Mouse (Mus musculus) midbrain, embryonic 14.5 days (tissue): ENCODE measurements around the gene Vmn2r87. TPM values are rescaled to one million over a fixed set of nuclear protein-coding genes. Genes with fewer than 3 reads are reported as not detected.
A peak's percentile ranks its signal among the peaks of the same experiment; 100 is the strongest.
"Not testable (repeated sequence)": the region's sequence is repeated elsewhere in the genome, so short reads cannot be mapped to it uniquely, and the experiment has no call there.

Source experiments
- ATAC-seq: fragments of 200-750 bp; cut with Nextera tagmentation; 2 replicates; pipeline ENCODE4 v1.8.0; 2017; ENCODE audit warnings: moderate number of reproducible peaks, moderate library complexity; ENCODE audit not compliant: low FRiP score, low TSS enrichment
- DNase-seq: peaks from one replicate; pipeline ENCODE4 v3.0.0-alpha.2; 2015
- H3K27ac ChIP-seq: fragments of 300-500 bp; sonication (generic); replicated peaks from 2 replicates; pipeline ENCODE4 v1.5.1; 2014; ENCODE audit warnings: mild to moderate bottlenecking, low read depth, low read length, moderate library complexity
- H3K27me3 ChIP-seq: fragments of 300-500 bp; sonication (generic); 2 replicates; pipeline ENCODE4 v1.6.1; 2014; ENCODE audit warnings: low read length, control low read depth, mixed read lengths; ENCODE audit not compliant: control insufficient read depth, insufficient read depth
- H3K36me3 ChIP-seq: fragments of 300-500 bp; sonication (generic); 2 replicates; pipeline ENCODE4 v1.6.1; 2014; ENCODE audit warnings: low read length, control low read depth; ENCODE audit not compliant: control insufficient read depth, insufficient read depth
- H3K4me1 ChIP-seq: fragments of 300-500 bp; sonication (generic); 2 replicates; pipeline ENCODE4 v1.6.1; 2014; ENCODE audit warnings: mild to moderate bottlenecking, antibody characterized with exemption, low read length, control low read depth; ENCODE audit not compliant: control insufficient read depth, insufficient read depth
- H3K4me2 ChIP-seq: fragments of 300-500 bp; sonication (generic); 2 replicates; pipeline ENCODE4 v1.6.1; 2014; ENCODE audit warnings: mild to moderate bottlenecking, low read length, moderate library complexity
- H3K4me3 ChIP-seq: fragments of 300-500 bp; sonication (generic); replicated peaks from 2 replicates; pipeline ENCODE4 v1.5.1; 2014; ENCODE audit warnings: low read depth, low read length
- H3K9ac ChIP-seq: fragments of 300-500 bp; sonication (generic); replicated peaks from 2 replicates; pipeline ENCODE4 v1.6.1; 2014; ENCODE audit warnings: mild to moderate bottlenecking, low read length, moderate library complexity
- H3K9me3 ChIP-seq: fragments of 300-500 bp; sonication (generic); 2 replicates; pipeline ENCODE4 v1.6.1; 2016; ENCODE audit warnings: low read length, control low read depth, mixed read lengths; ENCODE audit not compliant: control insufficient read depth
- WGBS: fragments of 180-500 bp; shearing (Covaris S2); extraction: QIAGEN DNeasy Blood & Tissue Kit; methylation state at CpG from one replicate; pipeline ENCODE4 v1.1.7; 2014; 5-methylcytosine and 5-hydroxymethylcytosine counted together
- polyA plus RNA-seq: library from polyadenylated mRNA; unstranded; fragments of >200 nt; fragmentation: Nextera tagmentation; extraction: Ambion mirVana; gene quantifications from 2 replicates; pipeline ENCODE4 v1.2.1, GENCODE M21; 2014

Vmn2r87 gene
- 0.28 TPM in 1 of 2 replicates, not detected in the other for polyA plus RNA-seq

- DNase-seq (no peak), ATAC-seq (no peak)
- H3K36me3 ChIP-seq: no peaks in the 10 kb centered on the region
- H3K4me2 ChIP-seq: no peak within 1 kb of the TSS
- no peak within 1 kb of the TSS for H3K4me3 ChIP-seq
- H3K27me3 ChIP-seq: no peaks in the 10 kb centered on the region
- no peak within 1 kb of the TSS for H3K27ac ChIP-seq
- no peak within 1 kb of the TSS for H3K9ac ChIP-seq
- no peaks in the 10 kb centered on the region for H3K4me1 ChIP-seq
- no peaks in the 10 kb centered on the region for H3K9me3 ChIP-seq
Measured at GRCm38 (mm10) chr10:130497296-130497695, at the start of gene Vmn2r87. Gene Vmn2r87 (minus strand): TSS chr10:130497396.

GRCm38 (mm10) chr10:130544331-130544730 lies 47.1 kb upstream of the Vmn2r87 start:
- H3K9me3 ChIP-seq, H3K27me3 ChIP-seq, ATAC-seq, H3K9ac ChIP-seq, H3K4me1 ChIP-seq, H3K4me2 ChIP-seq, H3K36me3 ChIP-seq, DNase-seq, H3K27ac ChIP-seq, H3K4me3 ChIP-seq: not testable (repeated sequence)
- 87% methylated on average over 1 of the region's 1 CpGs for WGBS

GRCm38 (mm10) chr10:130541931-130542691 lies 44.9 kb upstream of the Vmn2r87 start:
- under 1% methylated on average over 19 of the region's 21 CpGs for WGBS
- peak; percentile 97 for ATAC-seq

GRCm38 (mm10) chr10:130536101-130536500 lies 38.9 kb upstream of the Vmn2r87 start:
- no peak overlapping the region for H3K4me2 ChIP-seq
- no peak overlapping the region for H3K9ac ChIP-seq
- no peak overlapping the region for H3K27ac ChIP-seq
- peak; percentile 12 for DNase-seq
- H3K27me3 ChIP-seq: no peaks in the 10 kb centered on the region
- H3K4me1 ChIP-seq: no peaks in the 10 kb centered on the region
- no peak overlapping the region for H3K4me3 ChIP-seq
- whole genome bisulfite sequencing: 75% methylated on average over 3 of the region's 3 CpGs
- H3K36me3 ChIP-seq: no peaks in the 10 kb centered on the region
- no peak for ATAC-seq
- H3K9me3 ChIP-seq: no peaks in the 10 kb centered on the region

More at GRCm38 (mm10) chr10:130541931-130542691, 44.9 kb upstream of the Vmn2r87 start:
- not testable (repeated sequence) for H3K9me3 ChIP-seq, H3K4me1 ChIP-seq, H3K36me3 ChIP-seq, H3K27me3 ChIP-seq
- Histone ChIP-seq H3K9ac (peak overlapping the region; percentile 59), H3K27ac (0 out of 2 replicates have a peak overlapping the region, but pooled peaks have one; percentile 42), H3K4me3 (peak overlapping the region; percentile 48), H3K4me2 (peak overlapping the region; percentile 59)
- peak; percentile 83 for DNase-seq

- H3K4me1 ChIP-seq: no peaks in the 10 kb centered on the region
- WGBS: 71% methylated on average over 10 of the region's 10 CpGs
- DNase-seq (no peak), ATAC-seq (no peak)
- H3K9ac ChIP-seq: no peak overlapping the region
- H3K4me3 ChIP-seq: no peak overlapping the region
- no peaks in the 10 kb centered on the region for H3K9me3 ChIP-seq
- no peak overlapping the region for H3K27ac ChIP-seq
- no peak overlapping the region for H3K4me2 ChIP-seq
- H3K36me3 ChIP-seq: no peaks in the 10 kb centered on the region
- H3K27me3 ChIP-seq: no peaks in the 10 kb centered on the region
Measured at GRCm38 (mm10) chr10:130527926-130528325, 30.7 kb upstream of the Vmn2r87 start.

GRCm38 (mm10) chr10:130470311-130470760 lies 26.9 kb downstream of the Vmn2r87 start:
- DNase-seq (peak; percentile 77), ATAC-seq (peak; percentile 97)
- Histone ChIP-seq H3K36me3 (no peaks in the 10 kb centered on the region), H3K27ac (no peak overlapping the region), H3K9me3 (no peaks in the 10 kb centered on the region), H3K4me2 (peak overlapping the region; percentile 75), H3K27me3 (no peaks in the 10 kb centered on the region), H3K4me1 (no peaks in the 10 kb centered on the region), H3K4me3 (peak overlapping the region; percentile 47), H3K9ac (peak overlapping the region; percentile 65)
- 2% methylated on average over 36 of the region's 36 CpGs for WGBS

GRCm38 (mm10) chr10:130455950-130456349 lies 41.2 kb downstream of the Vmn2r87 start, which contains the start of gene Vmn2r86:
Gene Vmn2r86 (minus strand): TSS chr10:130456050.
- not testable (repeated sequence) for DNase-seq, H3K4me1 ChIP-seq, H3K4me3 ChIP-seq, H3K4me2 ChIP-seq, H3K27ac ChIP-seq, H3K9ac ChIP-seq, H3K9me3 ChIP-seq, ATAC-seq, H3K36me3 ChIP-seq, H3K27me3 ChIP-seq
- 90% methylated on average over 1 of the region's 1 CpGs for WGBS

- ATAC-seq (no peak), DNase-seq (no peak)
- no peak overlapping the region for H3K4me2 ChIP-seq
Measured at GRCm38 (mm10) chr10:130444776-130445175, 52.4 kb downstream of the Vmn2r87 start.

More at GRCm38 (mm10) chr10:130444776-130445175, 52.4 kb downstream of the Vmn2r87 start:
- 95% methylated on average over 21 of the region's 21 CpGs for WGBS
- H3K9me3 ChIP-seq: no peaks in the 10 kb centered on the region
- H3K36me3 ChIP-seq: no peaks in the 10 kb centered on the region
- no peak overlapping the region for H3K9ac ChIP-seq
- no peak overlapping the region for H3K27ac ChIP-seq
- H3K4me1 ChIP-seq: no peaks in the 10 kb centered on the region
- H3K27me3 ChIP-seq: no peaks in the 10 kb centered on the region
- no peak overlapping the region for H3K4me3 ChIP-seq
